Mouse (Mus musculus) CH12.LX (cell line): ENCODE measurements around the gene Pprc1.

ENCODE experiments used
- E2F4 ChIP-seq: IDR thresholded peaks from 2 replicates; pipeline ENCODE4 v1.6.1; 2011; ENCODE audit warnings: low read depth, low read length, improper control_type of control experiment; ENCODE audit not compliant: insufficient replicate concordance
- EP300 ChIP-seq: IDR thresholded peaks from 2 replicates; pipeline ENCODE4 v1.6.1; 2011; ENCODE audit warnings: low read length, improper control_type of control experiment
- HCFC1 ChIP-seq: IDR thresholded peaks from 2 replicates; pipeline ENCODE4 v1.6.1; 2012; ENCODE audit warnings: low read depth, mild to moderate bottlenecking, inconsistent platforms, low read length, improper control_type of control experiment
- MAX ChIP-seq: IDR thresholded peaks from 2 replicates; pipeline ENCODE4 v1.6.1; 2011; ENCODE audit warnings: low read length, improper control_type of control experiment
- ZC3H11A ChIP-seq: IDR thresholded peaks from 2 replicates; pipeline ENCODE4 v1.6.1; 2012; ENCODE audit warnings: low read depth, mild to moderate bottlenecking, inconsistent platforms, low read length, improper control_type of control experiment
- ZNF384 ChIP-seq: IDR thresholded peaks from 2 replicates; pipeline ENCODE4 v1.6.1; 2012; ENCODE audit warnings: low read depth, low read length, improper control_type of control experiment, inconsistent platforms

DNA sequence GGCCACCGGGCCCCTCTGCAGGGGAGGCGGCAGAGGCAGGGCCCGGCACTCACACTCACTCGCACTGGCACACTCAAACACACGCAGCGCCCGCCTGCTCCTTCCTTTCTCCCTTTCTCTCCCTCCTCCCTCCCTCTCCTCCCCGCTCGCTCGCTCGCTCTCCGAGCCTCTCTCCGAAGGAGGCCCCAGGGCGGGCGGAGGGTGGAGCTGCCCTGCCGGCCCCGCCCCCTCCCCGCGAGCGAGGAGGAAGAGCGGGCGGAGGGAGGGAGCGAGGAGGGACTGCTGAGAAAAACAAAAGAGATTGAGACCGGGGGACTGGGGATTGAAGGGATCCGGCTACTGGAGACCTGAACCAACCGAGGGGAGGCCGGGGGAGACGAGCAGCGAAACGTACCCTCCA lies 5.2 kb upstream of the Pprc1 start:
- no peak for TF ChIP-seq ZC3H11A
- TF ChIP-seq MAX: no peak
- TF ChIP-seq ZNF384: no peak
- no peak for TF ChIP-seq E2F4
- no peak for TF ChIP-seq HCFC1
- no peak for TF ChIP-seq EP300
